Mouse (Mus musculus): ENCODE results near the gene Dnph1.
"Not testable (repeated sequence)": the region's sequence is repeated elsewhere in the genome, so short reads cannot be mapped to it uniquely, and the experiment has no call there.

Gene Dnph1

DNA sequence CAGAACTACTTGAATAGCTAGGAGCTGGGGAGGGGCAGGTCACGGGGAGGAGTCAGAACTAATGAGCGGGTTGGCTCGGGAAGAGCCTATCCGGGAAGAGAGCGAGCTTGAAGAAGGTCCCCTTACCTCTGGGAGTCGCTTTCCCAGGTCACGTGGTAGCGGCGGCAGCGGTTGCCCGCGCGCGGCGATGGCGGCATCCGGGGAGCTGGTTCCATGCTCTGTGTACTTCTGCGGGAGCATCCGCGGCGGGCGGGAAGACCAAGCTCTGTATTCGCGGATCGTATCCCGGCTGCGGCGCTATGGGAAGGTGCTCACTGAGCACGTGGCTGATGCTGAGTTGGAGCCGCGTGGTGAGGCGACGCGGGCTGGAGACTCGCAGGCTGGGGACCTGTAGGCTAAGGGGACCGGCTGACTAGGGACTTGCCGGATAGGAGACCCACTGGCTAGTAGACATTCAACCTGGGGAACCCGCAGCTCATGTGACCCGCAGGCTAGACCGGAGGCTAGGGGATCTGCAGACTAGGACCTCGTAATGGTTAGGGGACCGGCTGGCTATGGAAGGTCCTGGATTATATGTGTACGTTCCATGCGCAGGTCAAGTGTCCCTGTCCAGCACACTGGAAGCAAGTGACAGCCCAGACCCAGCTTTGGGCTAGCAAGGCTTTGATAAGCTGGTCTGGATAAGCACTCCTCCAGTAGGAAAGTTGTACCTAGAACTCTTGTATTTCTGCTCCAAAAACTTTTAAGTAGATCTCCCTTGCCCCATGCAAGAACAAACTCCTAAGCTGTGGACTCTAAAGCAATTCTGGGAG is at the start of gene Dnph1:
TSS of gene Dnph1 (plus strand) at position 89 of the 812 bp plus-strand sequence.
- peak; percentile 87 for DNase-seq

GRCm38 (mm10) chr17:46452683-46453082 is 43.8 kb upstream of the Dnph1 start:
- DNase-seq, result peak; percentile 76

- peak; percentile 56 for DNase-seq
These were observed 43.1 kb upstream of the Dnph1 start for GRCm38 (mm10) chr17:46453302-46453948.

DNA sequence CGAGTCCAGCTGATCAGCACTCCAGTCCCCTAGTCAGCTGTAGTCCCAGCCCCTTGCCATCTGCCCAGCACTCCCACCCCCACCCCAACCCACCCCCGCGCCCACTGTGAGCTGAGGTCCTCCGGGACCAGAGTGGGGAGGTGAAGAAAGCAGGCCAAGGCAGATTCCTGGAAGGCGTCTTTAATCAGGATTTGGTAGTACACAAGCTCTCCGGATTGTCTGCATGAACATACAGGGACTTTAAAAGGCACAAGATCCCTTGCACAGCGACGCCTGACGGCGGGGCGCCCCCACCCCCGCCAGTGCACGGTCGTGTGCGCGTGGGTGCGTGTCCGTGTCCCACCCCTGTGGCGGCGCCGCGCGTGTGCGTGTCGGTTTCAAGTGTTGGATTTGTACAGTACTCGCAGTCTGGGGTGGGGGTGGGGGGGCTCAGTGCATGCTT is 42.5 kb upstream of the Dnph1 start:
- no peak for DNase-seq

GRCm38 (mm10) chr17:46454539-46454938 is 42.0 kb upstream of the Dnph1 start:
- DNase-seq, result no peak

DNA sequence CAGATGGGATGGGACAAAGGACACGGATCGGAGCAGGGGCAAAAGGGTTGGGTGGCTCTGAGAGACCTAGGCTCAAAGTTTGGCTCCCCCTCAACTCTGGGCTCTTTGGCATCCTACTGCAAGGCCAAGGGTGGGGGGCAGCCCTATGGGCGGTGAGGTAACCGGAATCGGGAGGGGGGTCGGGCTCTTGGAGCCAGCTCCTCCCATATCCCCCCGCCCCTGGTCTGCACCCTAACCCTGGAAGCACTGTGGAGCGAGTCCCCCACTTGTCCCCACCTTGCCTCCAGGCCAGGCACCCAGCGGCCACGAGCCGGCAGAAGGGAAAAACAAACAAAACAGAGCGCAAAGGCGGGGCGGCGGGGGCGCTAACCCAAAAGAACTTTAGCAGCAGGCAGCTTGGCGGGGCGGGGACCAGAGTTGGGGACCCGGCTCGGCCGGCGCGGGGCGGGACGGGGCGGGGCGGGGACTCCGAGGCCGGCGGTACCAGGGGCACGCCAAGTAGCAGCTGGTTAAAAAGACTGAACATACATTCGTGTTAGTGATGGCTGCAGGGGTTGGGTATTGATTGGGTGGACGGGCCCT is 41.3 kb upstream of the Dnph1 start:
- DNase-seq, result no peak

- peak; percentile 41 for DNase-seq
These were observed 38.7 kb upstream of the Dnph1 start for GRCm38 (mm10) chr17:46457791-46458190.

DNA sequence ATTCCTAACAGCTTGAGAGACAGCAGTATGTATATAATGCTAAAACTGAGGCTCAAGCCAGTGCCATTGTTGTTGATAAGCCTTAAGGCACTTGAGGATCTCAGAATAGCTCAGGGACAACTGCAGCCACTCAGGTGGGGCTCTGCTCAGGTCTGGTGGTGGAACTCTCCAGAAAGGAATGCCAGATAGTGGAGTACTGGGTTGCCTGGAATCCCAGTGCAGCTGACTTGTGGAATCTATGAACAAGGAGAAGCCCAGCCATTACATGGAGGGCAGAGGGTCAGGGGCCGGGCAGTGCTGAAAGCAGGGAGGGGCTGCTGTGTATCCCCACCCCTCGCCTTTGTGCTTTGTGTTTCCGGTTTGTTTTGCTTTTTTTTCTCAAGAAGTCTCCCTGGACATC is 38.1 kb upstream of the Dnph1 start:
- no peak for DNase-seq

- no peak for DNase-seq
These were observed 35.8 kb upstream of the Dnph1 start for GRCm38 (mm10) chr17:46460673-46461072.

DNA sequence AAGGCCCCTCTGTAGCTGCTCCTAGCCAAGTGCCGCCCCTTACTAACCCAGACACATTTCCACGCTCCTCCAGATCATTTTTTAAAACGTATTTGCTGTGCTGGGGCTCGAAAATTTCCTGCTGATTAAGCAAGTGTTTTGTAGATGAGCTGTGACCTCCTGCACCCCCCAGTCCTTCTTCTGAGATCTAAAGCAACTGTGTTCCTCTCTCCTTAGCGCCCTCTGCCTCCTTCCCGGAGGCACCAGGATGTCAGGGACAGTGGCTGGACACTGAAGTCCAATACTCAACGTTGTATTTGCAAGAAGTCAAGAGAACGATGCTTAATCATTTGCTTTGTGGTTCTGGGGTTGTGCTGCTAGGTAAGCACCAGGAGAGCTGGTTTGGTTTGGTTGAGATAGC is 35.2 kb upstream of the Dnph1 start:
- DNase-seq, result no peak

DNA sequence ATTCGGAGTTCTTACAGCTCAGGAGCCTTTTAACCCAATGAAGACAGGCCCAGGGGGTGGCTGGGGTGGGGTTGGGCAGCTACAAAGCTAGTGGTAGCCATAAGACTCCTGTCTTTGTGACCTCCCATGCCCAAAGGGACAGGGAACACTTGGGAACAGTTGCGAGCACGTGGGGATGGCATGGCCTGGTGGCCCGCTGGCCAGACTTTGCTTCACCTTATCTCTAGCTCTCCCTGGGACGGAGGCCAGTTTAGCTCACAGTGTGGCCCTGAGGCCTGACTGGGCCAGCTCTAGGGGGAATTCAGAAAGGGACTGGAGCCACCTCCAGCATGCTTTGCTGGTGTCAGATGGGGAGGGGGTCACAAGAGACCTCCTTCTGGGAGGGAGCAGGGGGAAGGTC is 34.3 kb upstream of the Dnph1 start:
- no peak for DNase-seq

DNA sequence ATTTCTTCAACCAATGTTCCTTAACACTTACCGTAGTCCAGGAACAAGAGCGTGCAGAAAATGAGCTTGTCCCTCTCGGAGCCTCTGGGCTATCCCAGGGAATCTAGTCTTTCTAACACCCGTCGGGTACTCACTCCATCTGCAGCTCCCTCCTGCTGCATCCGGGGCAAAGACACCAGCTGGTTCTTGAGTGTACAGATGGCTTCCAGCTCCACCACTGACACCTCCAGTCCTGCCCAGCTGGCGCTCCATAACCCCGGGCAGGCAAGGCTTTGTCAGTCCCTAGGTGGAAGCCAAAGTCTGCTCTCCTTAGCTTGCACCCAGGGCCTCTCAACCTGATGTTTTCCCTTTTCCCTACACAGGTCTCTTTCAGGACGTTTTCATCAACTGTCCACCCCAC is 28.7 kb upstream of the Dnph1 start:
- DNase-seq, result no peak

GRCm38 (mm10) chr17:46476601-46477000 is 19.9 kb upstream of the Dnph1 start:
- DNase-seq, result no peak

- DNase-seq, result no peak
These were observed 19.2 kb upstream of the Dnph1 start for GRCm38 (mm10) chr17:46477286-46477685.

GRCm38 (mm10) chr17:46483561-46484001 is 12.9 kb upstream of the Dnph1 start:
- peak; percentile 77 for DNase-seq

- peak; percentile 85 for DNase-seq
These were observed 12.5 kb upstream of the Dnph1 start for GRCm38 (mm10) chr17:46484021-46484431.

GRCm38 (mm10) chr17:46484461-46484875 is 12.0 kb upstream of the Dnph1 start:
- DNase-seq, result peak; percentile 24

- DNase-seq, result no peak
These were observed 9.5 kb upstream of the Dnph1 start for GRCm38 (mm10) chr17:46486995-46487394.

- no peak for DNase-seq
These were observed 9.1 kb upstream of the Dnph1 start, which contains the start of gene Ttbk1 for GRCm38 (mm10) chr17:46487431-46487830. Gene Ttbk1 (minus strand): TSS chr17:46487675.

GRCm38 (mm10) chr17:46495486-46495885 is 1.0 kb upstream of the Dnph1 start:
- DNase-seq, result no peak

DNA sequence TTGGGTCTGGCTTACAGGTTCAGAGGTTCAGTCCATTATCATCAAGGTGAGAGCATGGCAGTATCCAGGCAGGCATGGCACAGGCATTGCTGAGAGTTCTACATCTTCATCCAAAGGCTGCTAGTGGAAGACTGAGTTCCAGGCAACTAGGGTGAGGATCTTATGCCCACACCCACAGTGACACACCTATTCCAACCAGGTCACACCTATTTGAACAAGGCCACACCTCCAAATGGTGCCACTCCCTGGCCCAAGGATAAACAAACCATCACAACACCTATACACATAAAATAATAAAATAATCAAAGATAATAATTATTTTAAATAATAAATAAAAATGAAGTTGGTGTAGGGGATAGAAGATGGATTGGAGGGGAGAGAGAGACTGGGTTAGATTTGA is 430 bp upstream of the Dnph1 start:
- not testable (repeated sequence) for DNase-seq

DNA sequence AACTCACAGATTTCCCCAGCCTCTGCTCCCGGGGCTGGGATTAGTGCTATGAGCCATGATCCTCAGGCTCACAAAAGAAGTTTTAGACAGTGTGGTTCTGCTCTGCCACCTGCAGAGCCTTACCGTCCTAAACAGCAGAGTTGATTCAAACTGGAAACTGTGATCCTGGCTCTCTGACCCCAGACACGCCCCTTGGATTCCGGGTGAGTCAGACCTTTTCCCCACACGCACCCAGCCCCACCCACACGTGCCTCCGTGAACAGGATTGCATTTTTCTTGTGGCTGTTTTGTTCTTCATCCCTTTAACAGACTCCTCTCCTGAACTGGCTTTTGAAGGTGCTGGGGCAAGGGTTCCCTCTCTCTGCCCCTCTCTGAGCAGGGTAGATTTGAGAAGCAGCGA is 1.4 kb downstream of the Dnph1 start:
- DNase-seq, result peak; percentile 28

GRCm38 (mm10) chr17:46502775-46503174 is 6.3 kb downstream of the Dnph1 start:
- DNase-seq, result peak; percentile 23

Data from kidney, adult 11 months (tissue).